Mouse (Mus musculus): ENCODE results near the gene Igdcc4.

DNA sequence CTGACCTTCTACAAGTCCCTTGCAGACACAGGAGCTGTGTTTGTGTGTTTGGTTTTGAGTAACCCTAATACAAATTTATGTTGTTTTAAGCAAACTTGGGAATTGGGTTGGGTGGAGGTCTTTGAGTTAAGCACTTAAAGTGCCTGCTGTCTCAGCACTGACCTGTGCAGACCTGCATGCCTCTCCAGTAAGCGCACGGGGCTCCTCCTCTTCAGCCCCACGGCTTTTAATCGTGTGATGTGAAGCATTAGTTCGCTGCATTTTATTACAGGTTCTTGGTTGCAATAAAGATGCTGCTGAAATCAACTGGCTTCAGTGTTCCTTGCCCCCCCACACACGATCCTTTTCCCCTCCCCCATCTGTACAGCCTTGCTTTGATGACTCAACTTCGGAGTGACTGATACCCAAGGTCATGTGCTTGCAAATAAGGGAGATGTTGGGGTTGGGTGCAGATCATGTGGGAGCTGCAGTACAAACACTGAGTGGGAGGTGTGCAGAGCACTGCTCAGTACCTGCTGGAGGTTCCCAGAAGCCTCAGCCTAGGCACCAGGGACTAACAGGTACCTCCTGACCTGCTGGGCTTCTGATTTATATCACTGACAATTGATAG, 17.0 kb upstream of the Igdcc4 start:
- TF ChIP-seq CTCF (IDR thresholded peaks at IDR 0.05; ENCODE audit: control insufficient read depth, insufficient read depth, low read length) (no peak), POLR2A (IDR thresholded peaks at IDR 0.05; ENCODE audit: borderline replicate concordance, control insufficient read depth, low read depth, low read length) (no peak)
